Mouse (Mus musculus) thymus, postnatal 4 days (tissue): ENCODE results near the gene Gm11007.
"Not testable (repeated sequence)": the region's sequence is repeated elsewhere in the genome, so short reads cannot be mapped to it uniquely, and the experiment has no call there.

Experiments used
- DNase-seq: peaks from one replicate; pipeline ENCODE4 v3.0.0; 2021

Gene Gm11007

DNA sequence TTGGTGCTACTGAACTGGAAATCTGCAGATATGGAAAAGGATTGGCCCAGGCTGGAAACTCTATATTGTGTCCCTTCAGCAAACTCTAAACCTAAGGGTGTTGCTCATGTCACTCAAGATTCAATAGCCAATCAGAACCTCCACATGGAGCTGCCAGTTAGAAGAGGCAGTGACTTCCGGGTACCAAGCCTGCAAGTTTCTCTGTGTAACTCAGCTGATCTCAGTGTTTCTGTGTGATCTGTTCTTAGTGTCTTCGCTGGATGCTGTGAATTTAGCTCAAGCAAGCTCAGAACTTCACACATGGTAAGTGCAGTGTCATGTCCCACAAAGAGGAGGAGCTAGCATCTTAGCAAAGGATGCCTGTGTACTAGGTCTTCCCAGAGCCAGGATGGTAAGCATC is at the start of gene Gm11007:
Gene Gm11007 (plus strand): TSS at position 301 of the 400 bp plus-strand sequence.
- not testable (repeated sequence) for DNase-seq
